Mouse (Mus musculus): ENCODE measurements around the gene Atxn7l3b.
"Not testable (repeated sequence)": the region's sequence is repeated elsewhere in the genome, so short reads cannot be mapped to it uniquely, and the experiment has no call there.

Gene Atxn7l3b

DNA sequence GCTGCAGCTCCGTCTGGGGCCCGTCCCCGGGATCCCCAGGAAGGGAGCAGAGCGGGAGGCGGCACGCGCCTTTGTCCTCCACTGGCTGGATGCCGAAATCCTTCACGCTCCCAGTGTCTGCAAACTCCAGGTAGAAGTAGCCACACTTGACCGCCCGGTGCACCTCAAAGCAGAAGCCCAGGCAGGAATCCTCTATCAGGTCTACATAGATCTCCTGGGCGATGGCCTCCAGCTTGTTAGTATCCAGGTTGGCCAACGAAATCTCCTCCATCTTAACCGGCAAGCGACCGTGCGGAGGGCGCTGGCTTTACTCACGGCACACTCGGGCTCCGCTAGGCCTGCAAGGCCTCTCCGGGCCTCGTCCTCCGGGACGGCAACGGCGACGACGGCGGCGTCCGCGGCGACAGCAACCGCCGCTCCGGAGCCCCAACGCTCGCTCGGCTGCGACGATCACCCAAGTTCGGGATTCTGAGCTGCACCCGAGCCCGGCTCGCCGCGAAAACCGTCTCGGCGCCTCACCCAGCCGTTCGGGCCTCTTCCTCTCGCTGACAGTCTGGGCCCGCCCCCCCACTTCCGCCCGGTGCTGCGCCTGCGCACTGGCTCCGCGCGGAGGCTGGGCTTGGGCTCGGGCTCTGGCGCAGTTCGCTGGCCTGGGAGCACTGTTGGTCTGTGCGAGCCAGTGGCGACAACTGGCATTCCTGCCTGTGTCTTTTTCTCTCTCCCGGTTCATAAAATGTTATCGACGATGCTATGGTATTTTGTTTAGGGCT lies at the start of gene Atxn7l3b:
Gene Atxn7l3b, minus strand, starts transcription at position 550 of the 770 bp plus-strand sequence.
- peak; percentile 85 for DNase-seq (ENCODE audit: low spot score)

DNA sequence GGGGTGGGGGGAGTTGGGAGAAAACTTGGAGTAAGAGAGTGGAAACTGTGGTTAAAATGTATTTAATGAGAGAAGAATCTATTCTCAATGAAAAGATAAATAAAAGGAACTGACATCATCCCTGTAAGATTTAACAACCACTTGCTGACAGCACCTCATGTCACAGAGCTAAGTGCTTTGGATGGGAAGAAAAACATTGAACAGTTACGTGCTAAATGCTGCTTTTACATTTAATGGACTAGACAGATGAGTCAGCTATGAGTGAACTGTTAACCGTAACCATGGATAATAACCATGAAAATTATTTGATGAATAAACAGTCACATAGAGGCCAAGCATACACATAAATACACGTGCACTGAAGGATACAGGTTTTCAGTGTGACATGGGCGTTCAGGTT lies 48.8 kb upstream of the Atxn7l3b start:
- DNase-seq (ENCODE audit: low spot score) = no peak

- no peak for DNase-seq (ENCODE audit: low spot score)
These were observed 44.7 kb upstream of the Atxn7l3b start for GRCm38 (mm10) chr10:112973286-112974026.

- DNase-seq (ENCODE audit: low spot score) = no peak
These were observed 41.3 kb upstream of the Atxn7l3b start for GRCm38 (mm10) chr10:112970002-112970589.

GRCm38 (mm10) chr10:112967578-112967977 lies 38.8 kb upstream of the Atxn7l3b start:
- no peak for DNase-seq (ENCODE audit: low spot score)

DNA sequence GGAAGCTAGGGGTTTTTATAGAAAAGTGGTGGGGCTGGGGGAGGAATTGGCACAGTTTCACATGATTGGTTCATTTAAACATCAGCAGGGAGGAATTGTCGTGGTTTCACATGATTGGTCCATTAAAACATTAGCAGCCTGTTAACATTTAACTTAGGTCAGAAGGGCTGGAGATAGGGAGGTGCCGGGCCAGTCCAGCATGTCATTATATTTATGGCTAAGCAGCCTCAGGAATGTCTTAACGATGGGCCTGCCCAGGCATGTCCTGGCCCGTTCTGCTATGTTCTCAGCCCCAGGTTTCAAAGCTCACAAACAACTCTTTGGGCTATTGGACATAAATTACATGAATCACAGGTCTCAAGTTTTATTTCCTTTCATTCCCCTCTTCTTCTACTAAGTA lies 33.4 kb upstream of the Atxn7l3b start:
- DNase-seq (ENCODE audit: low spot score) = not testable (repeated sequence)

DNA sequence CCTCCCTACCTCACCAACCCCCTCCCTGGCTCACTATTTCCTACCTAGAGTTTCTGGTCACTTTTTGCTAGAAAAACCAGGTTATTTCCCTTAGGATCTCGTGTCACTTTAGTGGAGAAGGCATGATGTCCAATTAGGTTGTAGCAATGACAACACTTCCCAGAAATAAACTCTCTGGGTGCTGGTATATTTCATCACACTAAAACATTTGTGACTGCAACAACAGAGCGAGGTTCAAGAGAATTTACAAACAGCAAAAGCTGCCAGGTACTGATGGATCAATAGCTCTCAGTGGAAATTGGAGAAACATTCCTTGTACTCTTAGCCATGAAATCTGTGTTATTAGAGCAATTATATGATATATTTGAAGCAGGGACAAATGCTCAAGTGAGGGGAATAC lies 25.3 kb upstream of the Atxn7l3b start:
- no peak for DNase-seq (ENCODE audit: low spot score)

DNA sequence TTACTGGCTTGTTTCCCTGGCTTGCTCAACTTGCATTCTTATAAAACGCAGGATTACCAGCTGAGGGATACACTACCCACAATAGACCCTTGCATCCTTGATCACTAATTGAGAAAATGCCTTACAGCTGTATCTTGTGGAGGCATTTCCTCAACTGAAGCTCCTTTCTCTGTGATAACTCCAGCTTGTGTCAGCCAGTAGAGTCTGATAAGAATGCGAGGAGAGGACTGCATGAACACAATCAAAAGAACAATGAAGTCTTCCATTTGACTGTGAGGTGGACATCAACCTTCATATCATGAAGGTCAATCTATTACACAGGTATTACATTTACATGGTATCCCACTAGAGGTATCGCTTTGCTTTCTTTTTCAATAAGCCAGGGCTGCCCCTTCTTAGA lies 19.7 kb upstream of the Atxn7l3b start:
- DNase-seq (ENCODE audit: low spot score) = no peak

DNA sequence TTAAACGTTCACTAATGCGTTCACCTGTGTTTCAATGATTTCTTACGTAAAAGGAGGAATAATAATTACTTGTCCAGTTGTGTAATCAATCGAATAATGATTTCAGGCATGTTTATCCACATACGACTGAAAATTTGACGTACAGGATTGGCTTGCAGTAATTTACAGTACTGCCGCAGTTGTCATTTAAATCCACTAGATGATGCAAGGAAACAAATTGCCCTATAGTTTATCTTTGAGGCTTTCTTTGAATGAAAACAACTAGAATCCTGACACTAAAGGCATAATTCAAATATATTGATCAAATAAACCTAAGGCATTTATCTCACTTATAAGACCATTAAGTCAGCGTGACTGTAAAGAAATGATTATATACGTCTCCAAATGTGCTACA lies 418 bp upstream of the Atxn7l3b start:
- no peak for DNase-seq (ENCODE audit: low spot score)

GRCm38 (mm10) chr10:112926961-112927360 lies 1.8 kb downstream of the Atxn7l3b start:
- DNase-seq (ENCODE audit: low spot score) = no peak

GRCm38 (mm10) chr10:112926271-112926670 lies 2.5 kb downstream of the Atxn7l3b start:
- no peak for DNase-seq (ENCODE audit: low spot score)

GRCm38 (mm10) chr10:112916575-112917190 lies 12.1 kb downstream of the Atxn7l3b start:
- DNase-seq (ENCODE audit: low spot score) = no peak

DNA sequence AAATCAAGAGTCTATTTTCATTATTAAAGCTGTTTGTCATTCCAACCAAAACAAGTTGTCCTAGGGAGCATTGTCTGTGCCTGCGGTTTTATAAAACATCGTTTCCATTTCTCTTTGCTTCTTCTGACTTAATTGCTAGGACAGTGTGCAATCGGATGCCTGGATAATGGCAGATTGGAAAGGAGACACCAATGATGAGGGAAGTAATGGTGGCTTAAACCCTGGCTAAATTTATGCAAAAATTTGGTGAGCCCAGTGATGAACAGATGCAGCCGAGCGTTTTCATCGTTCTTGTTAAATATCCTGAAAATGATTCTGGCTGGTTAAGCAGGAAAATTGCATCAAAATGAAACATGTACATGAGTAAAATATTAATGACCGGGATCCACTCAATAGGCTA lies 28.6 kb downstream of the Atxn7l3b start:
- no peak for DNase-seq (ENCODE audit: low spot score)

- DNase-seq (ENCODE audit: low spot score) = no peak
These were observed 29.0 kb downstream of the Atxn7l3b start for GRCm38 (mm10) chr10:112899796-112900195.

- no peak for DNase-seq (ENCODE audit: low spot score)
These were observed 32.2 kb downstream of the Atxn7l3b start for GRCm38 (mm10) chr10:112896636-112897035.

- DNase-seq (ENCODE audit: low spot score) = no peak
These were observed 35.1 kb downstream of the Atxn7l3b start for GRCm38 (mm10) chr10:112893622-112894252.

DNA sequence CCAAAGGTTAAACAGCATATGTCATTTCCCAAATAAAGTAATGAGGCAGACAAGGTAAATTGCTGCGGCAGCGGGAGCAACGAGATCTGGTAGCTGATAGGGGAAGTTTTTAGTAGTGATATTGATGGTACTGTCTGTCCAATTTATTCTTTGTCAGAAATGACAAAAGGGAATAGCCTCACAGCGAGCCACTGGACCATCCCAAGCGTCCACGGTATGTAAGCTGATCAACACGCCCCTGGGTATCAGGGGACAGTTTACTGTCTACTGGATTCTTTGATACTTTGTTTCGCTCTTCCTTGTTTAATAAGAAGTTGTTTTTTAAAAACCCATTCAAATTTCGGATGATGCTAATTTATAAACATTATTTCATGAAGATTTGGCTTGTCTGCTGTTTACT lies 44.7 kb downstream of the Atxn7l3b start:
- DNase-seq (ENCODE audit: low spot score) = no peak

DNA sequence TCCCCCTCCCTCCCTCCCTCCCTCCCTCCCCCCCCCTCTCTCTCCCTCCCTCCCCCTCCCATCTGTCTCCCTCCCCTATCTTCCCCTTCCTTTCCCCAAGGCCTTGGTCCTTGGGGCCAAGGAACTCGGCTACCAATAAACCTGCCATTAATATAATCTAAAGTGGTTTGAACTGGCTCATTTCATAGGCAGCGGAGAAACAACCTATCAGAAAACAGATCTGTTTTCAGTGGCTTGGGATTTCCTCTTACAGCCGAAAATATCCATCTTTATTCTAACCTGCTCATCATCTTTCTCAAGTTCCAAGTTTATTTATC lies 45.2 kb downstream of the Atxn7l3b start:
- DNase-seq (ENCODE audit: low spot score) = no peak

- no peak for DNase-seq (ENCODE audit: low spot score)
These were observed 45.8 kb downstream of the Atxn7l3b start for GRCm38 (mm10) chr10:112882789-112883687.

- no peak for DNase-seq (ENCODE audit: low spot score)
These were observed 46.7 kb downstream of the Atxn7l3b start for GRCm38 (mm10) chr10:112882149-112882548.

All from left cerebral cortex, adult 11 months (tissue).